Mouse (Mus musculus) ES-Bruce4 (cell line): ENCODE results near the gene Lats2.

Experiments
- CTCF ChIP-seq: IDR thresholded peaks from one replicate; pipeline ENCODE4 v1.8.1; 2011; ENCODE audit warnings: low read depth, low read length
- POLR2A ChIP-seq: IDR thresholded peaks from one replicate; pipeline ENCODE4 v1.8.1; 2011; ENCODE audit warnings: low read length; ENCODE audit not compliant: insufficient read depth

GRCm38 (mm10) chr14:57716601-57717245 is 41.5 kb downstream of the Lats2 start:
- TF ChIP-seq CTCF (no peak), POLR2A (no peak)
